Mouse (Mus musculus) forebrain, embryonic 16.5 days (tissue): ENCODE results near the gene Senp7. TPM values are rescaled to one million over a fixed set of nuclear protein-coding genes. Genes with fewer than 3 reads are reported as not detected.
A peak's percentile ranks its signal among the peaks of the same experiment; 100 is the strongest.
"Not testable (repeated sequence)": the region's sequence is repeated elsewhere in the genome, so short reads cannot be mapped to it uniquely, and the experiment has no call there.

Experiments
- ATAC-seq: fragments of 200-750 bp; cut with Nextera tagmentation; 2 replicates; pipeline ENCODE4 v1.8.0; 2017; ENCODE audit warnings: mild to moderate bottlenecking, moderate library complexity
- H3K27ac ChIP-seq: fragments of 300-500 bp; sonication (generic); 2 replicates; pipeline ENCODE4 v1.5.1; 2014; ENCODE audit warnings: low read length, control low read depth
- H3K27me3 ChIP-seq: fragments of 300-500 bp; sonication (generic); replicated peaks from 2 replicates; pipeline ENCODE4 v1.6.1; 2014; ENCODE audit warnings: low read length; ENCODE audit not compliant: control insufficient read depth, insufficient read depth
- H3K36me3 ChIP-seq: fragments of 300-500 bp; sonication (generic); 2 replicates; pipeline ENCODE4 v1.6.1; 2014; ENCODE audit not compliant: control insufficient read depth, insufficient read depth
- H3K4me1 ChIP-seq: fragments of 300-500 bp; sonication (generic); replicated peaks from 2 replicates; pipeline ENCODE4 v1.6.1; 2014; ENCODE audit warnings: low read length; ENCODE audit not compliant: control insufficient read depth, insufficient read depth
- H3K4me2 ChIP-seq: fragments of 300-500 bp; sonication (generic); 2 replicates; pipeline ENCODE4 v1.6.1; 2014; ENCODE audit warnings: mild to moderate bottlenecking, low read length, control low read depth
- H3K4me3 ChIP-seq: fragments of 300-500 bp; sonication (generic); replicated peaks from 2 replicates; pipeline ENCODE4 v1.5.1; 2014; ENCODE audit warnings: mild to moderate bottlenecking, low read length, control low read depth
- H3K9ac ChIP-seq: fragments of 300-500 bp; sonication (generic); replicated peaks from 2 replicates; pipeline ENCODE4 v1.6.1; 2014; ENCODE audit warnings: low read depth, low read length, control low read depth
- H3K9me3 ChIP-seq: fragments of 300-500 bp; sonication (generic); 2 replicates; pipeline ENCODE4 v1.6.1; 2016; ENCODE audit warnings: low read length; ENCODE audit not compliant: control insufficient read depth
- WGBS: fragments of 180-500 bp; shearing (Covaris S2); extraction: QIAGEN DNeasy Blood & Tissue Kit; methylation state at CpG from one replicate; pipeline ENCODE4 v1.1.7; 2014; 5-methylcytosine and 5-hydroxymethylcytosine counted together
- polyA plus RNA-seq: library from polyadenylated mRNA; unstranded; fragments of >200 nt; fragmentation: Nextera tagmentation; extraction: Ambion mirVana; gene quantifications from 2 replicates; pipeline ENCODE4 v1.2.1, GENCODE M21; 2015

Gene Senp7
- 59.9 and 60.2 TPM in 2 replicates for polyA plus RNA-seq

DNA sequence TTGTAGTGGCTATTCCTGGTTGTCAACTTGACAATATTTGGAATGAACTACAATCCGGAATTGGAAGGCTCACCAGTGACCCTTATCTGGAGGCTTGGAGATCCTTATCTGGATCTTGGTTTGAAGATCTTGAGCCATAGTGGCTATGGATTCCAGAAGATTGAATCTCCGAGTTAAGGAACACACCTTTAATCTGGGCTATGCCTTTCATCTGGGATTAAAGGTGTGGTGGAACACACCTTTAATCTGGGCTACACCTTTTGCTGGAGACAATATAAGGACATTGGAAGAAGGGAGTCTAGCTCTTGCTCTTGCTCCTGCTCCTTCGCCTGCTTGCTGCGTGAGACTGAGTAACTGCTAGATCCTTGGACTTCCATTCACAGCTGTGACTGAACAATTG, at the start of gene Senp7:
TSS of gene Senp7 (plus strand) at position 301 of the 400 bp plus-strand sequence.
- ATAC-seq, H3K36me3 ChIP-seq, H3K9ac ChIP-seq, H3K9me3 ChIP-seq, H3K4me2 ChIP-seq, H3K4me1 ChIP-seq, H3K27ac ChIP-seq, H3K27me3 ChIP-seq: not testable (repeated sequence)
- no CpG with 5 or more reads among the region's 4 CpGs for WGBS
- 0 out of 2 replicates have a peak within 1 kb of the TSS, but pooled peaks have one; percentile 8 for H3K4me3 ChIP-seq

GRCm38 (mm10) chr16:56006798-56007197, 41.3 kb upstream of the Senp7 start:
- H3K27me3 ChIP-seq, result no peaks in the 10 kb centered on the region
- ATAC-seq, result no peak
- H3K4me2 ChIP-seq, result no peak overlapping the region
- no peak overlapping the region for H3K4me3 ChIP-seq
- no peaks in the 10 kb centered on the region for H3K4me1 ChIP-seq
- peaks cover 28% of the 10 kb centered on the region for H3K36me3 ChIP-seq
- H3K9me3 ChIP-seq, result no peaks in the 10 kb centered on the region
- no peak overlapping the region for H3K9ac ChIP-seq
- H3K27ac ChIP-seq, result no peak overlapping the region
- WGBS, result 95% methylated on average over 11 of the region's 11 CpGs

GRCm38 (mm10) chr16:56008862-56009261, 39.3 kb upstream of the Senp7 start:
- ATAC-seq, result no peak
- Histone ChIP-seq H3K27me3 (no peaks in the 10 kb centered on the region), H3K4me3 (no peak overlapping the region), H3K9me3 (no peaks in the 10 kb centered on the region), H3K36me3 (peaks cover 17% of the 10 kb centered on the region), H3K27ac (no peak overlapping the region), H3K4me1 (no peaks in the 10 kb centered on the region), H3K4me2 (no peak overlapping the region), H3K9ac (no peak overlapping the region)
- 88% methylated on average over 1 of the region's 1 CpGs for WGBS

DNA sequence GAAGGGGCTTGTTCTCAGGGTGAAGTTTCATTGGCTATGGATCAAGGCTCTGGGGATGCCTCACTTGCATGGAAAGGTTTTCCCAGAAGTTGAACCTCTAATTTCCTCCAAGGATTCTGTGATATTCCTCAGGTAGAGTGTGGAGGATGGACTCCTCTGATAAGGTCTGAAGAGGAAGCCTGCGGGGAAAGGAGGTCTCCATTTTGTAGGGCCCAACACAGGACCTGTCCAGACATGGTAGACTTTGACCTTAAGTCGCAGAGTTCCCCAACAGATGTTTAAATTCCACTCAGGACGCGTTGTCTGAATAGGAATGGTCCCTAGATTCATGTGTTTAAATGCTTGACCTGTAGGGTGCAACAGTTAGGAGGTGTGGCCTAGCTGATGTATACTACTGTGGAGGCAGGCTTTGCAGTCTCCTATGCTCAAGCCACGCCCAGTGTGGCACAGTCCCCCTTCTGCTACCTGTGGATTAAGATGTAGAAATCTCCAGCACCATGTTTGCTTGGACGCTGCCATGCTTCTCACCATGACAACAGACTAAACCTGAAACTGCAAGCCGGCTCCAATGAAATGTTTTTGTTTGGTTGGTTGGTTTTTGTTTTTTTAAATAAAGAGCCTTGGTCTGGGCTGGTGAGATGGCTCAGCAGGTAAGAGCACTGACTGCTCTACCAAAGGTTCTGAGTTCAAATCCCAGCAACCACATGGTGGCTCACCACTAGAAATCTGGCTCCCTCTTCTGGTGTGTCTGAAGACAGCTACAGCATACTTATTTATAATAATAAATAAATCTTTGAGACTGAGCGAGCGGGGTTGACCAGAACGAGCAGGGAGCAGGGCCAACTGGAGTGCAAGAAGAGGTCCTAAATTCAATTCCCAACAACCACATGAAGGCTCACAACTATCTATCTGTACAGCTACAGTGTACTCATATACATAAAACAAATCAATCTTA, 35.1 kb upstream of the Senp7 start:
- no peaks in the 10 kb centered on the region for H3K27me3 ChIP-seq
- peaks cover 11% of the 10 kb centered on the region for H3K36me3 ChIP-seq
- 92% methylated on average over 10 of the region's 10 CpGs for WGBS
- no peaks in the 10 kb centered on the region for H3K9me3 ChIP-seq
- H3K4me3 ChIP-seq, result no peak overlapping the region
- H3K27ac ChIP-seq, result no peak overlapping the region
- H3K4me2 ChIP-seq, result no peak overlapping the region
- ATAC-seq, result no peak; the same call in 1 of the 2 replicates
- H3K4me1 ChIP-seq, result no peaks in the 10 kb centered on the region
- no peak overlapping the region for H3K9ac ChIP-seq

DNA sequence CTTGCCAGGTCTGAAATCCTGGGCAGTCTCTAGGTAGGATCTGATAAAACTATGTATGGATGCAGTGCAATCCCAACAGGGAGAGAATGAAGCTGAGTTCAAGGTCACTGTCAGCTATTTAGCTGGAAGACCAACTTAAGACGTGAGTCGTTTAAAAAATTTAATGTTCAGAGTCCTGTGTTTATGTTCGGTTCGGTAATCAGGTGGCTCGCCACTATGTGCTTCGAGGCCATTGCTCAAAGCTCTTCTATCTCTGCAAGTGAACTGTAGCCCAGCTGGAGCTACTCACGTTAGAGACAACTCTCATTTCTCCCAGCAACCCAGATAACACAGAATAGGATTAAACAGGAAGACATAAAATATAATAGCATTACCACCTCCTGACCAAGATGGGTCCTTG, 34.1 kb upstream of the Senp7 start:
- Histone ChIP-seq H3K9ac (no peak overlapping the region), H3K4me3 (no peak overlapping the region), H3K4me1 (no peaks in the 10 kb centered on the region), H3K36me3 (peaks cover 20% of the 10 kb centered on the region), H3K27me3 (no peaks in the 10 kb centered on the region), H3K27ac (no peak overlapping the region), H3K9me3 (no peaks in the 10 kb centered on the region), H3K4me2 (no peak overlapping the region)
- WGBS, result 91% methylated on average over 7 of the region's 7 CpGs
- no peak for ATAC-seq

GRCm38 (mm10) chr16:56019660-56020059, 28.5 kb upstream of the Senp7 start:
- Histone ChIP-seq H3K36me3 (peaks cover 31% of the 10 kb centered on the region), H3K4me3 (no peak overlapping the region), H3K4me1 (no peaks in the 10 kb centered on the region), H3K27ac (no peak overlapping the region), H3K4me2 (no peak overlapping the region), H3K9me3 (no peaks in the 10 kb centered on the region), H3K27me3 (no peaks in the 10 kb centered on the region), H3K9ac (no peak overlapping the region)
- WGBS, result 95% methylated on average over 7 of the region's 7 CpGs
- no peak for ATAC-seq

GRCm38 (mm10) chr16:56027854-56028629, 20.1 kb upstream of the Senp7 start:
- Histone ChIP-seq H3K27me3 (no peaks in the 10 kb centered on the region), H3K9me3 (no peaks in the 10 kb centered on the region), H3K27ac (no peak overlapping the region), H3K4me1 (peaks cover 21% of the 10 kb centered on the region), H3K4me3 (peak overlapping the region; percentile 95), H3K4me2 (peak overlapping the region; percentile 48), H3K36me3 (0 out of 2 replicates have a peak, but pooled peaks cover 4% of the 10 kb centered on the region), H3K9ac (peak overlapping the region; percentile 99)
- no peak for ATAC-seq
- 34% methylated on average over 12 of the region's 12 CpGs for WGBS

GRCm38 (mm10) chr16:56028722-56029551, 19.2 kb upstream of the Senp7 start:
- H3K4me2 ChIP-seq, result peak overlapping the region; percentile 48
- peak overlapping the region; percentile 99 for H3K9ac ChIP-seq
- peaks cover 6% of the 10 kb centered on the region for H3K36me3 ChIP-seq
- under 1% methylated on average over 62 of the region's 62 CpGs for WGBS
- peaks cover 21% of the 10 kb centered on the region for H3K4me1 ChIP-seq
- H3K4me3 ChIP-seq, result peak overlapping the region; percentile 95
- H3K9me3 ChIP-seq, result no peaks in the 10 kb centered on the region
- H3K27me3 ChIP-seq, result no peaks in the 10 kb centered on the region
- peak overlapping the region; percentile 93 for H3K27ac ChIP-seq
- ATAC-seq, result peak; percentile 84
